Mouse (Mus musculus) hindbrain, postnatal 0 days (tissue): ENCODE measurements around the gene Fbxl14. TPM values are rescaled to one million over a fixed set of nuclear protein-coding genes. Genes with fewer than 3 reads are reported as not detected.
A peak's percentile ranks its signal among the peaks of the same experiment; 100 is the strongest.
"Not testable (repeated sequence)": the region's sequence is repeated elsewhere in the genome, so short reads cannot be mapped to it uniquely, and the experiment has no call there.

Source experiments
- ATAC-seq: fragments of 200-750 bp; cut with Nextera tagmentation; 2 replicates; pipeline ENCODE4 v1.8.0; 2017; ENCODE audit warnings: mild to moderate bottlenecking, moderate TSS enrichment, moderate library complexity
- DNase-seq: peaks from one replicate; pipeline ENCODE4 v3.0.0-alpha.2; 2015; ENCODE audit warnings: low spot score
- H3K27ac ChIP-seq: fragments of 300-500 bp; sonication (generic); 2 replicates; pipeline ENCODE4 v1.5.1; 2014; ENCODE audit warnings: mild to moderate bottlenecking
- H3K27me3 ChIP-seq: fragments of 300-500 bp; sonication (generic); 2 replicates; pipeline ENCODE4 v1.6.1; 2014; ENCODE audit warnings: low read length, mixed read lengths; ENCODE audit not compliant: insufficient read depth
- H3K36me3 ChIP-seq: fragments of 300-500 bp; sonication (generic); 2 replicates; pipeline ENCODE4 v1.6.1; 2014; ENCODE audit warnings: low read length, mixed read lengths; ENCODE audit not compliant: insufficient read depth
- H3K4me1 ChIP-seq: fragments of 300-500 bp; sonication (generic); 2 replicates; pipeline ENCODE4 v1.6.1; 2014; ENCODE audit warnings: antibody characterized with exemption, low read length, mixed read lengths; ENCODE audit not compliant: insufficient read depth
- H3K4me2 ChIP-seq: fragments of 300-500 bp; sonication (generic); 2 replicates; pipeline ENCODE4 v1.6.1; 2014; ENCODE audit warnings: low read depth, mild to moderate bottlenecking, low read length, moderate library complexity, mixed read lengths
- H3K4me3 ChIP-seq: fragments of 300-500 bp; sonication (generic); 2 replicates; pipeline ENCODE4 v1.5.1; 2014; ENCODE audit warnings: low read length
- H3K9ac ChIP-seq: fragments of 300-500 bp; sonication (generic); replicated peaks from 2 replicates; pipeline ENCODE4 v1.6.1; 2014; ENCODE audit warnings: mild to moderate bottlenecking, low read length, moderate library complexity, mixed read lengths
- H3K9me3 ChIP-seq: fragments of 300-500 bp; sonication (generic); 2 replicates; pipeline ENCODE4 v1.6.1; 2016; ENCODE audit warnings: low read length, mixed read lengths
- CTCF ChIP-seq: IDR thresholded peaks from 2 replicates; pipeline ENCODE4 v1.5.1; 2016; ENCODE audit warnings: antibody characterized with exemption, control low read depth, low read depth
- WGBS: fragments of 180-500 bp; shearing (Covaris S2); extraction: QIAGEN DNeasy Blood & Tissue Kit; methylation state at CpG from one replicate; pipeline ENCODE4 v1.1.7; 2014; 5-methylcytosine and 5-hydroxymethylcytosine counted together
- polyA plus RNA-seq: library from polyadenylated mRNA; unstranded; fragments of >200 nt; fragmentation: Nextera tagmentation; extraction: Ambion mirVana; gene quantifications from 2 replicates; pipeline ENCODE4 v1.2.1, GENCODE M21; 2015
- total RNA-seq: library from RNA; depleted of rRNA; stranded (reverse); fragments of >200 nt; gene quantifications from 2 replicates; pipeline ENCODE4 v1.2.3, GENCODE M21; 2014; rRNA removed

Fbxl14 gene
- 51.6 and 57.3 TPM in 2 replicates for total RNA-seq
- 2.0 and 2.7 TPM in 2 replicates for polyA plus RNA-seq

GRCm38 (mm10) chr6:119479343-119479875 is at the start of gene Fbxl14:
Fbxl14 (plus strand) TSS chr6:119479668.
- no peak for TF ChIP-seq CTCF
- H3K9me3 ChIP-seq, result no peaks in the 10 kb centered on the region
- under 1% methylated on average over 38 of the region's 101 CpGs for WGBS
- H3K27me3 ChIP-seq, result no peaks in the 10 kb centered on the region
- peak within 1 kb of the TSS; percentile 99 for H3K4me2 ChIP-seq
- DNase-seq (peak; percentile 87), ATAC-seq (peak; percentile 91)
- H3K9ac ChIP-seq, result peak within 1 kb of the TSS; percentile 94
- H3K36me3 ChIP-seq, result peaks cover 6% of the 10 kb centered on the region; the same call in 1 of the 2 replicates
- H3K4me3 ChIP-seq, result peak within 1 kb of the TSS; percentile 92
- H3K4me1 ChIP-seq, result peaks cover 7% of the 10 kb centered on the region; the same call in 1 of the 2 replicates
- H3K27ac ChIP-seq, result peak within 1 kb of the TSS; percentile 99

- H3K4me1 ChIP-seq, result no peaks in the 10 kb centered on the region
- H3K36me3 ChIP-seq, result no peaks in the 10 kb centered on the region
- no peak overlapping the region for H3K4me3 ChIP-seq
- 50% methylated on average over 2 of the region's 2 CpGs for WGBS
- H3K9me3 ChIP-seq, result no peaks in the 10 kb centered on the region
- no peaks in the 10 kb centered on the region for H3K27me3 ChIP-seq
- no peak overlapping the region for H3K27ac ChIP-seq
- no peak overlapping the region for H3K9ac ChIP-seq
- TF ChIP-seq CTCF, result peak; percentile 78
- ATAC-seq (no peak), DNase-seq (peak; percentile 82)
- H3K4me2 ChIP-seq, result no peak overlapping the region
Observed at GRCm38 (mm10) chr6:119430508-119430907, 49.0 kb upstream of the Fbxl14 start.

- WGBS, result 84% methylated on average over 6 of the region's 6 CpGs
- no peak overlapping the region for H3K4me3 ChIP-seq
- ATAC-seq (no peak), DNase-seq (no peak)
- no peaks in the 10 kb centered on the region for H3K4me1 ChIP-seq
- TF ChIP-seq CTCF, result no peak
- H3K9me3 ChIP-seq, result no peaks in the 10 kb centered on the region
- no peak overlapping the region for H3K9ac ChIP-seq
- H3K27me3 ChIP-seq, result no peaks in the 10 kb centered on the region
- no peaks in the 10 kb centered on the region for H3K36me3 ChIP-seq
- H3K4me2 ChIP-seq, result no peak overlapping the region
- no peak overlapping the region for H3K27ac ChIP-seq
Observed at GRCm38 (mm10) chr6:119431751-119432324, 47.6 kb upstream of the Fbxl14 start.

- DNase-seq (no peak), ATAC-seq (no peak)
- Histone ChIP-seq H3K27me3 (no peaks in the 10 kb centered on the region), H3K4me1 (no peaks in the 10 kb centered on the region), H3K4me2 (no peak overlapping the region), H3K9ac (no peak overlapping the region), H3K27ac (no peak overlapping the region), H3K4me3 (no peak overlapping the region), H3K9me3 (no peaks in the 10 kb centered on the region), H3K36me3 (no peaks in the 10 kb centered on the region)
- 92% methylated on average over 4 of the region's 4 CpGs for WGBS
- no peak for TF ChIP-seq CTCF
Observed at GRCm38 (mm10) chr6:119434394-119434793, 45.1 kb upstream of the Fbxl14 start.

- H3K4me2 ChIP-seq, result no peak overlapping the region
- no peaks in the 10 kb centered on the region for H3K27me3 ChIP-seq
- H3K9ac ChIP-seq, result no peak overlapping the region
- peak; percentile 40 for TF ChIP-seq CTCF
- WGBS, result 36% methylated on average over 8 of the region's 8 CpGs
- no peak overlapping the region for H3K27ac ChIP-seq
- H3K36me3 ChIP-seq, result no peaks in the 10 kb centered on the region
- H3K4me3 ChIP-seq, result no peak overlapping the region
- H3K9me3 ChIP-seq, result no peaks in the 10 kb centered on the region
- no peaks in the 10 kb centered on the region for H3K4me1 ChIP-seq
- DNase-seq (peak; percentile 21), ATAC-seq (peak; percentile 68; the same call in 1 of the 2 replicates)
Observed at GRCm38 (mm10) chr6:119437894-119438761, 41.3 kb upstream of the Fbxl14 start.

- TF ChIP-seq CTCF, result peak; percentile 30
Observed at GRCm38 (mm10) chr6:119442729-119443128, 36.7 kb upstream of the Fbxl14 start.

More at GRCm38 (mm10) chr6:119442729-119443128, 36.7 kb upstream of the Fbxl14 start:
- H3K4me1 ChIP-seq, H3K27ac ChIP-seq, H3K4me2 ChIP-seq, H3K9me3 ChIP-seq, ATAC-seq, H3K36me3 ChIP-seq, H3K9ac ChIP-seq, DNase-seq, H3K4me3 ChIP-seq, H3K27me3 ChIP-seq: not testable (repeated sequence)
- 82% methylated on average over 5 of the region's 5 CpGs for WGBS
